8 mouse cellular contexts compared by ENCODE assay signal in the genomic region with DNA sequence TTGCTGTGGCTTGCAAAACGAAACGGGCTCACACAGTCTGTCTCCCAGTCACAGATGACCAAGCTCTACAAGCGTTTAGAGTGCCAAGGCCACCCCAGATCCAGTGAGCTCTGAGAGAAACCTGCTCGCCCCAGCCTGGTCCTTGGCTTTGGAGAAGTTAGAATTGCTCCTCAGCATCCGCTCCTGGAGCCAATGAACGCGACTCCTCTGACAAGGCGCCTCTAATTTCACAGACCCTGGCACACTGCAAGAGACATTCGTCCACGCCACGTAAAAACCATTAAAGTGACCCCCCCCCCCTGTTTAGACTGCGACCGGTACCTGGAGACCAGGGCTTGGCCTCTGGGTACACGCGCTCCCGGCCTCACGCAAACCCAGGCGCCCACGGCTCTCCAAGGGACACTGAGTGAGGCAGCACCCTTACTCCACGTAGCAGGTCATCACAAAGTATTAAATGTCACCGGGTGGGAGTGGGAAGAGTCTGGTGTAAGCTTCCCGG. TPM values are rescaled to one million over a fixed set of nuclear protein-coding genes. Genes with fewer than 3 reads are reported as not detected.
DNase-seq lines count a peak whose midpoint lies in the region; ATAC-seq and TF ChIP-seq lines count a peak whose summit lies in the region.

No protein-coding gene starts in this region.

- peak overlapping the region; percentile 90 for H3K4me2 ChIP-seq in lung, embryonic 14.5 days
- H3K4me2 ChIP-seq in forebrain, embryonic 16.5 days (ENCODE audit: low read length), result peak overlapping the region; percentile 96
- peak overlapping the region; percentile 88 for H3K4me2 ChIP-seq in neural tube, embryonic 13.5 days

- no peaks in the 10 kb centered on the region for H3K9me3 ChIP-seq in lung, embryonic 14.5 days (ENCODE audit: low read depth, low read length)
- no peaks in the 10 kb centered on the region for H3K9me3 ChIP-seq in forebrain, embryonic 16.5 days (ENCODE audit: control insufficient read depth, low read length)
- no peaks in the 10 kb centered on the region for H3K9me3 ChIP-seq in neural tube, embryonic 13.5 days

- whole genome bisulfite sequencing in lung, embryonic 14.5 days, result 2% methylated on average over 22 of the region's 22 CpGs
- WGBS in forebrain, embryonic 16.5 days, result 1% methylated on average over 22 of the region's 22 CpGs
- WGBS in neural tube, embryonic 13.5 days, result 1% methylated on average over 22 of the region's 22 CpGs

- ATAC-seq in lung, embryonic 14.5 days (ENCODE audit: insufficient read depth), result peak; percentile 13; the same call in 1 of the 2 replicates
- peak; percentile 17 for ATAC-seq in forebrain, embryonic 16.5 days
- peak; percentile 14 for ATAC-seq in neural tube, embryonic 13.5 days (ENCODE audit: low read depth)
- no peak for ATAC-seq in monocyte, adult 5-6 weeks (replicated peaks; ENCODE audit: insufficient number of reproducible peaks, low FRiP score, low TSS enrichment, poor library complexity, severe bottlenecking)

- no peak overlapping the region for H3K27ac ChIP-seq in lung, embryonic 14.5 days (ENCODE audit: low read depth)
- no peak overlapping the region for H3K27ac ChIP-seq in cortical plate, adult 2 months (ENCODE audit: insufficient read depth, low read length)
- H3K27ac ChIP-seq in forebrain, embryonic 16.5 days (ENCODE audit: low read length), result no peak overlapping the region
- H3K27ac ChIP-seq in neural tube, embryonic 13.5 days (replicated peaks), result no peak overlapping the region

- TF ChIP-seq CTCF in lung, embryonic 14.5 days (IDR thresholded peaks at IDR 0.05; ENCODE audit: low read depth), result no peak
- no peak for TF ChIP-seq CTCF in cortical plate, adult 2 months (IDR thresholded peaks at IDR 0.05; ENCODE audit: extremely low read depth, insufficient read depth, low read length)

- H3K27me3 ChIP-seq in lung, embryonic 14.5 days (ENCODE audit: insufficient read depth, low read length), result peaks cover 30% of the 10 kb centered on the region
- H3K27me3 ChIP-seq in forebrain, embryonic 16.5 days (replicated peaks; ENCODE audit: control insufficient read depth, insufficient read depth, low read length), result peaks cover 5% of the 10 kb centered on the region
- H3K27me3 ChIP-seq in neural tube, embryonic 13.5 days, result peaks cover 49% of the 10 kb centered on the region

- no peaks in the 10 kb centered on the region; the same call in 1 of the 2 replicates for H3K4me1 ChIP-seq in lung, embryonic 14.5 days (ENCODE audit: insufficient read depth)
- H3K4me1 ChIP-seq in cortical plate, adult 2 months (ENCODE audit: control insufficient read depth, insufficient read depth, low read length), result peaks cover 4% of the 10 kb centered on the region; the same call in 1 of the 2 replicates
- peaks cover 22% of the 10 kb centered on the region for H3K4me1 ChIP-seq in forebrain, embryonic 16.5 days (replicated peaks; ENCODE audit: control insufficient read depth, insufficient read depth, low read length)
- peaks cover 26% of the 10 kb centered on the region for H3K4me1 ChIP-seq in neural tube, embryonic 13.5 days (replicated peaks)

- H3K4me3 ChIP-seq in lung, embryonic 14.5 days (ENCODE audit: low read depth, low read length), result peak overlapping the region; percentile 58
- H3K4me3 ChIP-seq in cortical plate, adult 2 months (ENCODE audit: insufficient read depth, low read length), result peak overlapping the region; percentile 51
- peak overlapping the region; percentile 53 for H3K4me3 ChIP-seq in forebrain, embryonic 16.5 days (replicated peaks; ENCODE audit: low read length)
- H3K4me3 ChIP-seq in neural tube, embryonic 13.5 days, result peak overlapping the region; percentile 61

- H3K36me3 ChIP-seq in lung, embryonic 14.5 days (ENCODE audit: insufficient read depth), result no peaks in the 10 kb centered on the region
- no peaks in the 10 kb centered on the region for H3K36me3 ChIP-seq in forebrain, embryonic 16.5 days (ENCODE audit: control insufficient read depth, insufficient read depth)
- no peaks in the 10 kb centered on the region for H3K36me3 ChIP-seq in neural tube, embryonic 13.5 days

- no peak for TF ChIP-seq POLR2A in cortical plate, adult 2 months (IDR thresholded peaks at IDR 0.05; ENCODE audit: extremely low read depth, insufficient read depth, low read length)

- H3K9ac ChIP-seq in lung, embryonic 14.5 days, result peak overlapping the region; percentile 60
- peak overlapping the region; percentile 62 for H3K9ac ChIP-seq in forebrain, embryonic 16.5 days (replicated peaks; ENCODE audit: low read depth, low read length)
- H3K9ac ChIP-seq in neural tube, embryonic 13.5 days, result peak overlapping the region; percentile 71

- DNase-seq in lung, embryonic 14.5 days, result peak; percentile 45
- no peak for DNase-seq in lung, postnatal 36 days
- peak; percentile 24 for DNase-seq in kidney, postnatal 10 days
- no peak for DNase-seq in thymus, postnatal 4 days

RNA-seq across cellular contexts. Expression of gene Eya4, which starts 1.6 kb away (rescaled TPM):
- polyA plus RNA-seq in lung, embryonic 14.5 days (2014; fragmentation: Nextera tagmentation; extraction: Ambion mirVana), result 0.97 and 1.0 TPM in 2 replicates
- polyA plus RNA-seq in cortical plate, adult 2 months (2012; rRNA removed), result 3.0 and 3.7 TPM in 2 replicates
- 0.68 and 1.1 TPM in 2 replicates for polyA plus RNA-seq in forebrain, embryonic 16.5 days (2015; fragmentation: Nextera tagmentation; extraction: Ambion mirVana)
- polyA plus RNA-seq in neural tube, embryonic 13.5 days (2015; fragmentation: Nextera tagmentation; extraction: Ambion mirVana), result 0.75 and 0.76 TPM in 2 replicates
- not detected in 3 replicates for total RNA-seq in monocyte, adult 5-6 weeks (2017)

Comparison
In these comparisons a context has a peak if more than half of its experiments do, and no peak if none do; other contexts are left out.
1. DNase-seq: peak in lung, embryonic 14.5 days (single experiment) and kidney, postnatal 10 days (single experiment); none in lung, postnatal 36 days (single experiment) and thymus, postnatal 4 days (single experiment).
2. Peak in every context shown above with its lines, with median percentiles within 50 percentile points of each other: H3K4me2 ChIP-seq, H3K4me3 ChIP-seq and H3K9ac ChIP-seq.